Mouse (Mus musculus) urinary bladder, adult 2 months (tissue): ENCODE measurements around the gene Gm3317. TPM values are rescaled to one million over a fixed set of nuclear protein-coding genes. Genes with fewer than 3 reads are reported as not detected.
"Not testable (repeated sequence)": the region's sequence is repeated elsewhere in the genome, so short reads cannot be mapped to it uniquely, and the experiment has no call there.

Experiments
- DNase-seq: peaks from one replicate; pipeline ENCODE4 v3.0.0; 2022; ENCODE audit warnings: low spot score
- polyA plus RNA-seq: library from polyadenylated mRNA; depleted of rRNA; stranded (reverse); fragments of >200 nt; gene quantifications from 2 replicates; pipeline ENCODE4 v1.2.3, GENCODE M21; 2012; rRNA removed

The Gm3317 gene
- polyA plus RNA-seq = not detected in 2 replicates

- DNase-seq = not testable (repeated sequence)
Observed at GRCm38 (mm10) chr14:5164235-5164634, at the start of gene Gm3317. Gm3317 (plus strand) TSS chr14:5164535.

- DNase-seq = not testable (repeated sequence)
Observed at GRCm38 (mm10) chr14:5131219-5131618, 33.1 kb upstream of the Gm3317 start, which contains the start of gene Gm8279. Gm8279 (plus strand) TSS chr14:5131519.

GRCm38 (mm10) chr14:5185493-5185892 is 21.2 kb downstream of the Gm3317 start, which contains the start of gene Gm8271:
Gm8271 (plus strand) TSS chr14:5185793.
- not testable (repeated sequence) for DNase-seq

Other genes with a start within 250 kb of the Gm3317 start
- gene Gm8297, start 180.6 kb upstream of the Gm3317 start, polyA plus RNA-seq = not detected in 2 replicates
- gene Gm3298, start 148.6 kb upstream of the Gm3317 start, polyA plus RNA-seq = 0.47 TPM in 1 of 2 replicates, not detected in the other
- gene 4930555G01Rik, start 113.9 kb upstream of the Gm3317 start, polyA plus RNA-seq = not detected in 2 replicates
- 0.38 and 0.74 TPM in 2 replicates for gene Gm8281, start 93.5 kb upstream of the Gm3317 start, polyA plus RNA-seq
- gene Gm8279, start 33.0 kb upstream of the Gm3317 start, polyA plus RNA-seq = not detected in 2 replicates
- gene Gm8271, start 21.3 kb downstream of the Gm3317 start, polyA plus RNA-seq = not detected in 2 replicates
- gene Gm3526, start 96.0 kb downstream of the Gm3317 start, polyA plus RNA-seq = not detected in 2 replicates
- gene Gm3542, start 170.4 kb downstream of the Gm3317 start, polyA plus RNA-seq = not detected in 2 replicates
- 0.68 and 1.0 TPM in 2 replicates for gene Gm3500, start 224.5 kb downstream of the Gm3317 start, polyA plus RNA-seq